Mouse (Mus musculus): ENCODE results near the gene Dcp1a.

- TF ChIP-seq POLR2A (IDR thresholded peaks at IDR 0.05; ENCODE audit: borderline replicate concordance, insufficient read depth, low read length) = no peak
- no peak for TF ChIP-seq CTCF (IDR thresholded peaks at IDR 0.05; ENCODE audit: borderline replicate concordance, insufficient read depth, low read depth, low read length)
Measured at GRCm38 (mm10) chr14:30548131-30548720, 68.9 kb downstream of the Dcp1a start, which contains the start of gene Tkt.

All from cerebellum, adult 2 months (tissue).